Mouse (Mus musculus) natural killer cell, adult 2 months (primary cell): ENCODE results near the gene Otulinl.

Experiments used
- DNase-seq, 2 experiments: peaks; one replicate each; pipeline ENCODE4 v3.0.0; 2022; ENCODE audit warnings: low spot score in 2 of 2

The Otulinl gene

GRCm38 (mm10) chr15:27680997-27681396 lies 382 bp downstream of the Otulinl start:
- peak; percentile 72 to 87 for DNase-seq

DNA sequence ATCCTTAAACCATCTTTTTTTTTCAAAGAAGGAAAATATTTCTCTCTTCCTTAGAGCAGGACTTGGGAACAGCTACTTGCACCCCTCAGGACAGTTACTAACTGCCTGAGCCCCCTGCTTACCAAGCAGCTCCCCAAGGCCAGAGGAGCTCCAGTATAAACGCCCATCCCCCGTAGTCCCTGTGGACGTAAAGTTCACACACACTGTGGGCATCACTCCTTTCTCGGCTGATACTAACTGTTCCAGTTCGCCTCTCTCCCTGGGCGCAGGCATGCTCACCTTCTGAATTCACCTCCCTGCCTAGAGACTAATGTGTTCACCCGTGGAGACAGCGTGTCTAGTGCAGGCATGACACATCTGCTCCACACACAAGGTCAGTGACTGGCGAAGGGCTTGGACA lies 2.9 kb downstream of the Otulinl start:
- no peak for DNase-seq

DNA sequence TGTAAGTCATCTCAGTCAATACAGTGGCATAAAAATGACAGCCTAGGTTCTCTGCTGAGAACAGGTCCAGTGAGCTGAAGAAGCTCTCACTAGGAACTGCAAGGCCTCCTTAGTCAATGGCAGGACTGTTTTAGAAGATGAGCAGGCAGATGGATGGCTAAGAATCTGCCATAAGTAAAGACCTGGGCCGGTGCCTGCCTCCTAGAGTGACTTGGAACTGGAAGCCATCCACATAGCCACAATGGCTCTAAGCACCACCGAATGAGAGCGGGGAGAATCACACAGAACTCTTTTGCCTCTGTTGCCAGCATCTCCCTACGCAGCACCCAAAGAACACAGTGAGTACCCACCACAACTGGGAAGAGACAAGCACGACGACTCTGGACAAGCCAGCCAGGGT lies 3.6 kb downstream of the Otulinl start:
- DNase-seq, result no peak

DNA sequence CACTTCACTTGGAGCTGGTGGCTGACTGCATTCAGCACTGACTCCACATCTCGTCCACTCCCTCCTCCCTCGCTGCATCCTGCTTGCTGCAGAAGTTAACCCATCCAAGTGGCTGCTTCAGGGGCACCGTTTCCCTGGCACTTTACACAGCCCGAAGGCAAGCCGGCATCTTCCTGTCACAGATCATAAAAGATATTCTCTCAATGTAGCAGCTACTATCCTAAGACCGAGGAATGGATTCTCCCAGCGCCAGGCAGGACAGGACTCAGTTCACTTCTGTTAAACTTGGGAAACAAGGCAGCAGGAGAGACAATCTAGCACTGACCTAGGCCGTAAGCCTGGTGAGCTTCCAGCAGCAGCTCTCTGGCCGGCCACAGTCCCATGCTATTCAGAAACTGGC lies 5.2 kb downstream of the Otulinl start:
- no peak for DNase-seq

DNA sequence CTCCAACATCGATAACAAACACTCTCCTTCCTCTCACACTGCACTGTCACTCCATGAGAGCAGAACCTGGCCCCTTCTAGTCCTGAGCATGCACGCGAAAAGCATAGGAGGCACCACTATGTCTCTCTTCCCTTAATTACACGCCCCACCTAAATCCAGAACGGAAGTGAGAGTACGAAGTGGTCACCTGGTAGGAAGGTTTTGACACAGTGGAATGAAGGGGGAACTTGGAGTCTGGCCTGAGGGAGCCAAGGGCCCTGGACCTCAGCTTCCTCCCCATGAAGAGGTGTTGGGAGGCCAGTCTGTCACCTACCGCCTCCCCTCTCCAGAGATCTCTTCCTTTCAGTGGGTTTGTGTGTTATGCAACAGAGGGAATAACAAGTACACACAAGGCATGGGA lies 6.3 kb downstream of the Otulinl start:
- no peak for DNase-seq

DNA sequence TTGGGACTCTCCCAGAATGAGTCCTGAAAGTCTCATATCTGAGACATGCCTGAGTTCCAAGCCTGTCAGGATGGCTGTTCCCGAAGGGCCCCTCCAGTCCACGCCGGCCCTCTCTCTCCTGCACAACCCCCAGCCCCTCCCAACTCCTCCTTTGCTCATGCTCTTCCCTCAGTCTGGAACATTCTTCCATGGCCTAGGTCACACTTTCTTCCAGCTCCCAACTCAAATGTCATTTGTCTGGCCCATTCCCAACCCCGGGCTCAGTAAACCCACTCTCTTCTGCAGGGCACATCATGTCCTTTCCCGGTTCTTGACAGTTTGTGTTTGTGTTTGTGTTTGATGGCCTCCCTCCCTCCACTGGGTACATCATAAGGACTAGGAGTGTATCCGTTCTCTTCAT lies 7.3 kb downstream of the Otulinl start:
- no peak for DNase-seq

DNA sequence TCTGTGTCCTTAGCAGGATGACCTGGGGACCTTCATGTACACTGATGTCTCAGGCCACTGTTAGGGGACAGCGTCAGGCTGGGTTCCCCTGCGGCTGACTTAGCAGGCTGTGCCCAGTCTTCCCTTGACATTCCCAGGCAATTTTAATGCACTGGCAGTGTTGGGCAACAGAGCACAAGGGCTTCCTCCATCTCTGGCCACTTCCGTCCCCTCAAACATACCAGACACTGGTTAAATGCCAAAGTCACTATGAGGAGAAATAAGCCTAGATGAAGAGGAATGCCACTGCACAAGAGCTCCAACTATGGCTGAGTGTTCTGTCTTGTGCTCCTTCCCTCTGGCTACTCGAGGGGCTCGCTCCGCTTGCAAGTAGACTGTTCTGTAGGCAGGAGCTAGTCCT lies 8.2 kb downstream of the Otulinl start:
- no peak for DNase-seq

DNA sequence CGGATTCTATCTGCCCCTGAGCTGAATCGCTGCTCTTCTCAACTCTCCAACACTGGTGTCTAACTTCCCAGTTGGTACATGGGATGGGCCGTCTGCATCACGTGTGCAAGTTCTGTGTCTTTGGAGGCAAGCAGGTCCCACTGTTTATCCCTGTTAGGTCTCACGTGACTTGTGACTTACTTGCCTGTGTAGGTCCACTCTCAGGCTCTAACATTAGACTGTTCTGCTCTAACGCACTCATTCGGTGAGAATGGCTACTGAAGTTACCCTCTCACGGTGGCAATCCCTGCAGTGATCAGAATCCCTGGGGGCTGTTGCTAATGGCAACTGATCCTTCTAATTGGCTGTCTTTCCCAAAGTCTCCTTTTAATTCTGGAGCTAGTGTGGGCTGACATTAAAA lies 9.1 kb downstream of the Otulinl start:
- no peak for DNase-seq

DNA sequence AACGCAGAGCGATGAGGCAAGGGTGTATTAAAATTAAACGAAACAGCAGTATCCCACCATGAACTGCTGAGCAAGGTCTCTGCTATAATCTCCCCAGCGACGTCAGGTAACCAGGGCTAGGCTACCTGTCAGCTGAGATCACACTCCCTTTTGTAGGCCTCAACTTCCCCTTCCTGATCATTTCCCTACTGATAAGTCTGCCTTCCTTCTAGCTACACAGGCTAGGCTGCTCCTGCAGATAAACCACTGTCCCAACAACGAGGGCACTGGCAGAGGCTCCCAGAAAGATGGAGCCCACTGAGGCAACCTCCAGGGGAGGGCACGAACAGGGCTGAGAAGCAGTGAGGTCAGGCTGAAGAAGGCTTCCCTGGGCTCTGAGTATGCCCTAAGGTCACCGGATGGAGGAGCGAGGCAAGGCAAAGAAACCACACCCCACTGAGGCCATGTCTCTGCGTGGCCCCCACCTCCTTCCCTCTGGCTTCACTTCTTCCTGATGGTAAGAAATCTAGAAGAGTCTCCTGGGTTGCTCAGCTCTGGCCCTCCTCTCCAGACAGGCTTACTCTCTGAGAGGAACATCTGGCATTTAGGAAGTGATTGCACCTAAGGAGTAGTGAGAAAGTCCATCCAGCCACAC lies 9.7 kb downstream of the Otulinl start:
- no peak for DNase-seq

DNA sequence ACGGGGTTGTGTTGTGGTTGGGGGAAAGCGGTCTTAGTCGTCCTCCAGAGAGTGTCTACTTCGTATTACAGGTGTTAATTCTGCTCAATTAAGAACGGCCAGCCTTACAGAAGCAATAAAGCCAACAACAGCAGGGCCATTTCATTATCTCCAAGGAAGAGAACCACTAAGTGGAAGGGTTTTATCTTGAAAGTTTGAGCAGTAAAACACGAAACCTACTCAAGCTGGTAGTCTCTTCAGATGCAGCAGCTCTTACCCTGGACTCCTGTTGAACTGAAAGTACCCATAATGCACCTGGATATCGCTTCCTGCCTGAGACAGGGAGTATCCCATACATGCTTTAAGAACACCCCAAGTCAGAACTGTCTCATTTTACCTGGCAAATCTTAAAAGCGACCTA lies 10.7 kb downstream of the Otulinl start:
- DNase-seq, result peak; percentile 45 to 56

- DNase-seq, result peak; percentile 42 to 45
Observed at GRCm38 (mm10) chr15:27669931-27670411, 11.4 kb downstream of the Otulinl start.

- no peak for DNase-seq
Observed at GRCm38 (mm10) chr15:27669276-27669675, 12.1 kb downstream of the Otulinl start.

GRCm38 (mm10) chr15:27668557-27668956 lies 12.8 kb downstream of the Otulinl start:
- no peak for DNase-seq

DNA sequence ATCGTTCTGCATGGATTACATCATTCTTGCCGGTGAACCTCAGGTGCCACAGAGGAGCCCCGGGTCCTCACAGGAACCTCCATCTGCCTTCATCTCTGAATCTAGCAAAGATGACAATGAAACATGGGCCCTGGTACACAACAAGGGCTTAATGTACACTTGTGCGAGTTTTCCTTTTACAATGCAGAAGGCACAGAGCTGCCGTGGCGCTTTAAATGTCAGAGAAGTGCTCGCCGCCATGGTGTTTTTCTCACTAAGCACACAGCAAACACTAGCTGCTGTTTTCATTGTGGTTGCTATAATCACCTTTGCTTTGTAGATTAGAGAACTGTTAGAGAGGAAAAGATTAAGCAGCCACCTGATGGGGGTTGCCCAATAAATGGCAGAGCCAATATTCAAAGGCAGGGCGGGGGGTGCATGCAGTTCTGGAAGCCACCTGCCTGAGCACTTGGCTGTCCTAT lies 13.3 kb downstream of the Otulinl start:
- DNase-seq, result peak; percentile 38 to 41

DNA sequence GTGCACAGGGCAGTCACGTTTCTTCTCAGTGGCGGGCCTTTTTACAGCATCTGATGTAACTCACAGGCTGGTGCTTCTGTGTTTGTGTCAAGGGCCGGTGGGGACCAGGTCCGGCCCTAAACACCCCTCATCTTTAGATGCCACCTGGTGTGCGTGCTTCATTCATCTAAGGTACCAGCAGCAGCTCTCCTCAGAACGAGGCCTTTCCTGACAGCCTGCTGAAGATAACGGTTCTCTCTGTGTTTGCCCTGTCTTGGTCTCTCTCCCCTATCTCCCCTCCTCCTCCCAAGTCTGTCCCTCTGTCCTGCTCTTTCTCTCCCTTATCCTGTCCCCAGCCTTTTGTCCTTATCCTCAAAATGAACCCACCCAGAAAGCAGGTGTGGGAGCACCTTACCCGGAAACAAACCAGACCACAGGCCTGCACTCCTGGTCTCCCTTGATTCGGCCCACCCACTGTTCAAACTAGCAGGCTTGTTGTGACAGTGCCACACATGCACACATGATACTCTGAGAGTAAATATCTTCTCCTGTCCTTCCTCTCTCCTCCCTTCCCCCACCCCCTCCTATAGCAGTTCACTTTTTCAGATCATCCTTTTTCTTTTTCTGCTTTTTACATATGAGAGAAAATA lies 14.4 kb downstream of the Otulinl start:
- DNase-seq, result no peak

GRCm38 (mm10) chr15:27665392-27665911 lies 15.9 kb downstream of the Otulinl start:
- no peak for DNase-seq

DNA sequence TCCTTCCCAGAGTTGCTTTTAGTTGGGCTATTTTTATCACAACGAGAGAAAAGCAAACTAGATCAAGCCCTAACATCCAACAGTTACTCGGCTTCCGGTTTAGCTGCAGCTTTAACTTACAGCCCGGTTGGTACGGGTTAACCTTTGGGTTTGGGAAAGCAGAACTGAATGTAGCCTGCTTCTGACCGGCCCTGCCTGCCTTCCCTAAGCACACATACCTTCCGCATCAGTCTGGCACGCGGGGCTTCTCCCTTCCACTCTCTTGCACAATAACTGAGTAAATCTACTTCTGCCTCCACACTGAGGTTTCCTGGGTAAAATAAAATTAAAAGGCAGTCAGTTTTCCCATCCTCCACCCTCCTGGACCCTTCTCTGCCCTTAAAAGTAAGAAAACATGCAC lies 17.3 kb downstream of the Otulinl start:
- DNase-seq, result peak in 1 of 2 experiments; percentile 33

DNA sequence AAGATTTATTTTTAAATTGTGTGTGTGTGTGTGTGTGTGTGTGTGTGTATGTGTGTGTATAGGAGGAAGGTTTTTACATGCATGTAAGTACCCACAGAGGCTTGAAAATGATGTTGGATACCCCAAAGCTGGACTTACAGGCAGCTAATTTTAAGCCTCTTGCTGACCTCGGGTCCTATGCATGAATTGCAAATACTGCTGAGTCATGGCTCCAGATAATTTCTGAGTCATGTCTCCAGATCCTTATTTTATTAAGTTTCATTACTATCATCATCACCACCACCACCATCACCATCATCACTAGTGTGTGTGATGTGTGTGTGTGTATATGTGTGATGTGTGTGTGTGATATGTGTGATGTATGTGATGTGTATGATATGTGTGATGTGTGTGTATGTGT lies 18.7 kb downstream of the Otulinl start:
- DNase-seq, result no peak

DNA sequence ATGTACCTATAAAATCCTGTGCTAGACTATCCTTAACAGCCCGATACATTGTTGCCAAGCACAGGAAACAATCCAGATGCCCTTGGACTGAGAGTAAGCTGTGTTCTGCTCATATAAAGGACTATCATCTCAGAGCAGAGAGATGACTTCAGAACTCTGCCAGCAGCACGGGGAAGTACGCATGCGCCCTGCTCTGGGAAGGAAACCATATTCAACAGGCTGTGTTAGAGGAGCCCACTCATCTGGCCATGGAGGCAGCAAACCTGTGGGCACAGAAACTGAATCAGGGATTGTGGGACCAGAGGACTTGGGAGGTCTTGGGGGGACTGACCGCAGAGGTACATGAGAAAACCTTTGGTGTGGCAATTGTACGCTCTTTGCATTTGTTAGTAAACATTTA lies 19.7 kb downstream of the Otulinl start:
- no peak for DNase-seq

GRCm38 (mm10) chr15:27659592-27660244 lies 21.7 kb downstream of the Otulinl start:
- DNase-seq, result peak; percentile 76 to 86

DNA sequence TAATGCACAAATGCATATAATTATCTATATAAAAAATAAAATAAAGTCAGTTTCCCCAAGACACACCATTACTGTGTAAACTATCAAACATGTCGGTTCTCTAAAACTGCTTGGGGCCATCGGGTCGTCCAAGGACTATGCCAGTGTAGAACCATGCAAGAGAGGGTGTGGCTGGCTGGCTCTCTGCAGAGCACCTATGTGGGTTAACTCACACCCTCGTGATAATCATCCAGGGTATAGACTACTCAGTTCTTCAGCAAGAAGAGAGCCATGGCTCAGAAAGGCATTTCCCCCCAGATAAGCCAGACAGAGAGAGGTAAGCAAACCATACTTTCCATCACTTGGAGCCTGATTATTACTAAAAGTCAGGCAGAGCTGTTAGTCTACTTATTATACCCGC lies 22.2 kb downstream of the Otulinl start:
- DNase-seq, result no peak

- DNase-seq, result no peak
Observed at GRCm38 (mm10) chr15:27658356-27658755, 23.0 kb downstream of the Otulinl start.

GRCm38 (mm10) chr15:27657866-27658265 lies 23.5 kb downstream of the Otulinl start:
- DNase-seq, result no peak
